1 mouse cellular context compared by ENCODE assay signal in the genomic region with DNA sequence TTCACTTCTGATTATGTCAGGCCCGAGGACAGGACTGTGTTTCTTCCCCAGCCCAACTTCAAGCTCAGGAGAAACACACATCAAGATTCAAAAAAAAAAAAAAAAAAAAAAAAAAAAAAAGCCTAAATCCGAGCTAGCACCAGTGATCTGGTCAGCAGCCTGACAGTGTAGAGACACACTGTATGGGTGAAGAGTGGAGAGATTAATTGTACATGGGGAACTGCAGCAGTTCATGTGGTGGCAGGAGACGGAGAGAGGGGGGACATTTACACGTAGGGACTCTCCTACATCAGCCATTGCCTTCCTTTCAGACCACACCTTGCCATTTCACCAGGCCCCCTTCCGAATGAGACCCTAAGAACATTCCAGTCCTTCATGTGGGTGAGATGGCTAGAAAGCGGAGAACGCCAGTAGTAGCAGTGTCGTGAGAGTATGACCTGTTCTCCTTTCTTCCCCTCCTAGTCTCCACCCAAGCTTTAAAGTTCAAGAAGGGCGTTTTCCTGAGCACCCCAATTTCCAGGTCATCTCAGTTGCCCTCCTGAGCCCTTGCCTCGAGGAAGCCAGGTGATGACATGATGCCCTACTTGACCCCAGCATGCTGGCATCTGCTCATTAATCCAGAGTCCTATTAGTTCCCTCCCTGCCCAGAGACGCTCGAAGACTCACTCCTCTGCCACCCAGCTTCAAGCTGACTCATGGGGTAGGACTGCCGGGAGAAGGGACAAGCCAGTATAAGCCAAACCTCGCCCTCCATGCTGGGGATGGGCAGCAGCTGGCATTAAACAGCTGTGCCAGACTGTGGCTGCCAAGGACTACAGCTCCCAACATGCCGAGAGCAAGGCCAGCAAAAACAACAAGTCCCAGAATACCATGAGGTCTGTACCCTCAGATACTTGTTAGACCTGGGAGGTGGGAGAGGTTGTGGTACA.
TF ChIP-seq lines count a peak whose summit lies in the region.

No protein-coding gene starts in this region.

TF ChIP-seq in CH12.LX, 34 proteins besides CTCF, POLR2A, EP300 and RAD21:
- TF ChIP-seq RCOR1 (conservative IDR thresholded peaks at IDR 0.05; ENCODE audit: low read depth, low read length) (no peak), ZNF384 (IDR thresholded peaks at IDR 0.05; ENCODE audit: low read depth, low read length) (peak; percentile 62), NELFE (IDR thresholded peaks at IDR 0.05; ENCODE audit: low read depth, low read length) (no peak), USF1 (IDR thresholded peaks at IDR 0.05; ENCODE audit: low read depth, low read length) (no peak), MAZ (IDR thresholded peaks at IDR 0.05; ENCODE audit: low read depth, low read length) (no peak), CHD1 (IDR thresholded peaks at IDR 0.05; ENCODE audit: low read depth, low read length) (no peak), PAX5 (IDR thresholded peaks at IDR 0.05; ENCODE audit: low read length) (no peak), GABPA (IDR thresholded peaks at IDR 0.05; ENCODE audit: insufficient replicate concordance, low read depth, low read length) (no peak), E2F4 (IDR thresholded peaks at IDR 0.05; ENCODE audit: insufficient replicate concordance, low read depth, low read length) (no peak), NRF1 (IDR thresholded peaks at IDR 0.05; ENCODE audit: low read depth, low read length) (no peak), SIN3A (IDR thresholded peaks at IDR 0.05; ENCODE audit: low read length) (no peak), HCFC1 (IDR thresholded peaks at IDR 0.05; ENCODE audit: low read depth, low read length) (peak; percentile 50; the same call in 1 of the 2 replicates), JUND (conservative IDR thresholded peaks at IDR 0.05; ENCODE audit: low read depth, low read length) (no peak), ETS1 (conservative IDR thresholded peaks at IDR 0.05; ENCODE audit: low read depth, low read length) (no peak)
TF ChIP-seq in CH12.LX: peak in this region for 2.
